Mouse (Mus musculus) CH12.LX (cell line): ENCODE measurements around the gene Gabra5. TPM values are rescaled to one million over a fixed set of nuclear protein-coding genes. Genes with fewer than 3 reads are reported as not detected.

Experiments used
- DNase-seq: peaks from one replicate; pipeline ENCODE4 v3.0.0-alpha.2; 2013; ENCODE audit errors: extremely low read depth
- H3K27ac ChIP-seq: 2 replicates; pipeline ENCODE4 v1.5.1; 2012; ENCODE audit warnings: low read depth, mild to moderate bottlenecking, control low read depth, moderate library complexity; ENCODE audit not compliant: insufficient read depth
- H3K27me3 ChIP-seq: replicated peaks from 2 replicates; pipeline ENCODE3; 2012; ENCODE audit warnings: inconsistent platforms
- H3K36me3 ChIP-seq, 2 experiments: replicated peaks in 1 of 2; 2 replicates each; pipeline versions ENCODE3 to v1.6.1; 2012; ENCODE audit warnings: inconsistent platforms in 1 of 2, low read length in 1 of 2, mild to moderate bottlenecking in 1 of 2, mixed read lengths in 1 of 2, moderate library complexity in 1 of 2; ENCODE audit not compliant: control insufficient read depth in 1 of 2, insufficient read depth in 1 of 2
- H3K4me1 ChIP-seq, 2 experiments: 2 replicates each; pipeline ENCODE4 v1.6.1; 2012; ENCODE audit warnings: inconsistent platforms in 1 of 2, moderate library complexity in 1 of 2; ENCODE audit not compliant: insufficient read depth in 2 of 2, control insufficient read depth in 1 of 2
- H3K4me2 ChIP-seq: 2 replicates; pipeline ENCODE4 v1.6.1; 2012; ENCODE audit warnings: low read depth, mild to moderate bottlenecking, control low read depth; ENCODE audit not compliant: poor library complexity, insufficient read depth, severe bottlenecking
- H3K4me3 ChIP-seq, 3 experiments: fragments of 150-350 bp in 1 of 3; sonication (generic) in 1 of 3; replicated peaks in 1 of 3; 2 replicates each; pipeline versions ENCODE3 to v1.5.1; 2011 to 2012; ENCODE audit warnings: low read depth in 2 of 3, low read length in 2 of 3, mild to moderate bottlenecking in 2 of 3, moderate library complexity in 2 of 3, control low read depth in 1 of 3, improper control_type of control experiment in 1 of 3, inconsistent platforms in 1 of 3, mixed read lengths in 1 of 3; ENCODE audit not compliant: poor library complexity in 1 of 3
- H3K79me2 ChIP-seq: replicated peaks from 2 replicates; pipeline ENCODE4 v1.6.1; 2012; ENCODE audit warnings: mild to moderate bottlenecking, moderate library complexity; ENCODE audit not compliant: control insufficient read depth, poor library complexity, insufficient read depth, severe bottlenecking; ENCODE audit errors: extremely low read depth
- H3K9ac ChIP-seq: 2 replicates; pipeline ENCODE4 v1.6.1; 2012; ENCODE audit warnings: low read depth, mild to moderate bottlenecking, control low read depth, moderate library complexity; ENCODE audit not compliant: insufficient read depth
- H3K9me3 ChIP-seq: replicated peaks from 2 replicates; pipeline ENCODE3; 2012; ENCODE audit warnings: low read length, inconsistent platforms, mixed read lengths
- IRF4 ChIP-seq: IDR thresholded peaks from 2 replicates; pipeline ENCODE4 v1.6.1; 2014; ENCODE audit warnings: low read depth, mild to moderate bottlenecking, inconsistent platforms, low read length, improper control_type of control experiment
- JUN ChIP-seq: IDR thresholded peaks from 2 replicates; pipeline ENCODE4 v1.6.1; 2011; ENCODE audit warnings: low read depth, mild to moderate bottlenecking, low read length, improper control_type of control experiment, moderate library complexity; ENCODE audit not compliant: insufficient read depth
- KAT2A ChIP-seq: IDR thresholded peaks from 2 replicates; pipeline ENCODE4 v1.6.1; 2012; ENCODE audit warnings: low read length, improper control_type of control experiment, inconsistent platforms; ENCODE audit not compliant: insufficient replicate concordance
- MAX ChIP-seq: IDR thresholded peaks from 2 replicates; pipeline ENCODE4 v1.6.1; 2011; ENCODE audit warnings: low read length, improper control_type of control experiment
- NRF1 ChIP-seq: IDR thresholded peaks from 2 replicates; pipeline ENCODE4 v1.6.1; 2014; ENCODE audit warnings: low read depth, mild to moderate bottlenecking, inconsistent platforms, low read length, improper control_type of control experiment, moderate library complexity
- TBP ChIP-seq: conservative IDR thresholded peaks from 2 replicates; pipeline ENCODE4 v1.6.1; 2011; ENCODE audit warnings: low read depth, low read length, improper control_type of control experiment
- USF1 ChIP-seq: IDR thresholded peaks from 2 replicates; pipeline ENCODE4 v1.6.1; 2014; ENCODE audit warnings: low read depth, mild to moderate bottlenecking, inconsistent platforms, low read length, improper control_type of control experiment
- ZKSCAN1 ChIP-seq: IDR thresholded peaks from 2 replicates; pipeline ENCODE4 v1.6.1; 2012; ENCODE audit warnings: low read depth, inconsistent platforms, low read length, improper control_type of control experiment, borderline replicate concordance
- ZMIZ1 ChIP-seq: IDR thresholded peaks from 2 replicates; pipeline ENCODE4 v1.6.1; 2012; ENCODE audit warnings: low read depth, mild to moderate bottlenecking, inconsistent platforms, low read length, improper control_type of control experiment
- dilution Hi-C: fragments of 300-500 bp; cut with MboI; formaldehyde crosslinking; loops from 2 replicates; pipeline ENCODE4 v1.14.3; 2020; ENCODE audit warnings: low sequenced_read_pairs; ENCODE audit not compliant: extremely low pct_unique_long_range_greater_than_20kb, extremely low pct_ligation_motif_present
- in situ Hi-C: fragments of 300-500 bp; cut with MboI; formaldehyde crosslinking; loops from 3 replicates; pipeline ENCODE4 v1.14.3; 2019; ENCODE audit warnings: low sequenced_read_pairs, low pct_ligation_motif_present, low pct_unique_long_range_greater_than_20kb, mixed read lengths
- polyA plus RNA-seq: library from polyadenylated mRNA; unstranded; fragments of >175 nt; gene quantifications from 2 replicates; pipeline ENCODE4 v1.2.1, GENCODE M21; 2012; ENCODE audit warnings: low read depth; ENCODE audit not compliant: insufficient read length
- total RNA-seq, 2 experiments: library from RNA; depleted of rRNA; stranded (reverse); fragments of 300-350 nt in 1 of 2; fragments of >200 nt in 1 of 2; gene quantifications; 2 replicates each; pipeline ENCODE4 v1.2.3; 2012 to 2014

The Gabra5 gene
- total and polyA plus RNA-seq, 3 experiments: not detected

DNA sequence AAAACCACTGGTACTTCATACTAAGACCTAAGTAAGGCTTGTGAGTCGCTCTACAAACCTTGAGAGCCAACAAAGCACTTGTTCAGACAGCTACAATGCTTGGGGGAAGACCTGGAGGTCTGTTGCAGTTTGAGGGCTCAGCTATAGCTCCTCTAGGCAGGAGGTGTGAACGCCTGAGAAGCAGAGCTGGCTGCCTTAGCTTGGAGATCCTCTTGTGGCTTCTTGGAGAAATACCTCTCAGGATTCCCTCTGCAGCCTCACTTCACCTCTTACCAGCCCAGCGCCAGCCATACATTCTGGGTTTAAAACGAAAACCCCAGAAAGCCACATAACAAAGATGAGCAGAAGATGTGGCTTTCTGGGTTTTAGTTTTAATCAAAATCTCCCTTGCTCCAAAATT, 119.8 kb downstream of the Gabra5 start:
- Histone ChIP-seq H3K27me3 (no peaks in the 10 kb centered on the region), H3K36me3 (no peaks in the 10 kb centered on the region), H3K4me1 (no peaks in the 10 kb centered on the region), H3K9ac (no peak overlapping the region), H3K4me2 (no peak overlapping the region), H3K79me2 (no peaks in the 10 kb centered on the region), H3K9me3 (peaks cover 56% of the 10 kb centered on the region), H3K4me3 (no peak overlapping the region), H3K27ac (no peak overlapping the region)
- in situ Hi-C loops (no loop called here), dilution Hi-C loops (no loop called here)
- no peak for TF ChIP-seq KAT2A
- no peak for DNase-seq

DNA sequence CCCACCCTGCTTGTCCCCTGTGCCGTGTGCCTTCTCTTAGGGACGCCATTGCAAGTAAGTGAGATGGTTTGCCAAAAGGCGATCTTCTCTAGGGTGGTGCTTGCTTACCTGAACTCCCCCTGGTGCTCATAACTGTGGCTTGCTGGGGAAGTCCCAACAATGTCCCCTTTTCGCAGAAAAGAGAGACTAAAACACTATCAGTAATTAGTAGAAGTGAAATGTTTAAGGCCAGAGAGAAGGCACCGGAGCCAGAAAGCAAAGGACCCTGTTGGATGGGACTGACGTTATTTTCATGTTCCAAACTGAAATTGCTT, 122.6 kb downstream of the Gabra5 start:
- Histone ChIP-seq H3K4me1 (no peaks in the 10 kb centered on the region), H3K9ac (no peak overlapping the region), H3K27me3 (no peaks in the 10 kb centered on the region), H3K4me3 (no peak overlapping the region), H3K27ac (no peak overlapping the region), H3K79me2 (no peaks in the 10 kb centered on the region), H3K36me3 (no peaks in the 10 kb centered on the region), H3K9me3 (peaks cover 61% of the 10 kb centered on the region), H3K4me2 (no peak overlapping the region)
- in situ Hi-C loops (no loop called here), dilution Hi-C loops (no loop called here)
- no peak for DNase-seq
- no peak for TF ChIP-seq TBP

DNA sequence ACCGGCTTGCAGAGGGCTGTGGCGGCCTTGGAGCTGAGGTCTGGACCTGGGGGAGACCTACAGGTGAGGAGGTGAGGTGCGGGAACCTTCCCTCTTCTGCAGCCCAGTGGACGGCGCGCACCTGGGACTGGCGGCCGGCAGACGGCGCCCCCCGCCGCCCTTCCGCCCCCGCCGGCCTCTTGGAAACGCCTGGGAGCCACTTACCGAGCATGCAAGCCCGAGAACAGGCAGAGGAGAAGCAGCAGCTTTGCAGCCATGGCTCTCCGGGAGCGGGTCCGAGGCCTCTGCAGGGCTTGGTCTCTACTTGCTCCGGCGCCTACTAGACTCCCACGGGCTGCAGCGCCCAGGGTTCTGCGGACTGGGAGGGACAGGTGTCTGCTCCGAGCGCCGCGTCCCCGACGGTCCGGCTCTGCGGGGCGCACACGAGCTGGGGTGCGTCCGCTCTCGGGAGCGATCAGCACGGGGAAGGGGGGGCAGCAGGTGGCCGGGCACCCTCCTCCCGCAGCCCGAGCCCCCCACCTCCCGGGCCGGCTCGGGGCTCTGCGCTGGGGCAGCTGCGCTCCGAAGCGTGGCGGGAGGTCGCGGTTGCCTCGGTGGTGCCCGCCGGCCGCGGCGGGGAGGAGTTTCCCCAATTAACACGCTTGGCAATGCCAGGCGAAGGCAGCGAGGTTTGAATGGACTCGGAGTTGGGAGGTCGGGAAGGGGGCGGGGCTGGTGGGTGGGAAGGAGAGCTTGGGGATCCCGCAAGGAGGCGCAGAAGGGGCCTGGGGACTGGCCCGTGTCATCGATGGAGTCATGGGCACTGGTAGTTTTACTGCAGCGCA, 123.1 kb downstream of the Gabra5 start, which contains the start of gene Gabrg3:
Gabrg3 (minus strand) TSS at position 672 of the 824 bp plus-strand sequence.
- Histone ChIP-seq H3K9ac (no peak within 1 kb of the TSS), H3K4me1 (no peaks in the 10 kb centered on the region), H3K4me2 (no peak within 1 kb of the TSS), H3K27me3 (no peaks in the 10 kb centered on the region), H3K36me3 (no peaks in the 10 kb centered on the region), H3K27ac (no peak within 1 kb of the TSS), H3K4me3 (no peak within 1 kb of the TSS), H3K9me3 (peaks cover 65% of the 10 kb centered on the region), H3K79me2 (no peaks in the 10 kb centered on the region)
- dilution Hi-C loops (no loop called here), in situ Hi-C loops (no loop called here)
- no peak for DNase-seq
- TF ChIP-seq IRF4 (no peak), NRF1 (no peak), USF1 (no peak), MAX (no peak), JUN (no peak), ZMIZ1 (no peak), ZKSCAN1 (no peak)
